Mouse (Mus musculus) CH12.LX (cell line): ENCODE measurements around the gene Fli1. TPM values are rescaled to one million over a fixed set of nuclear protein-coding genes. Genes with fewer than 3 reads are reported as not detected.

ENCODE experiments used
- DNase-seq: peaks from one replicate; pipeline ENCODE4 v3.0.0-alpha.2; 2013; ENCODE audit errors: extremely low read depth
- H3K27ac ChIP-seq: 2 replicates; pipeline ENCODE4 v1.5.1; 2012; ENCODE audit warnings: low read depth, mild to moderate bottlenecking, control low read depth, moderate library complexity; ENCODE audit not compliant: insufficient read depth
- H3K27me3 ChIP-seq: replicated peaks from 2 replicates; pipeline ENCODE3; 2012; ENCODE audit warnings: inconsistent platforms
- H3K36me3 ChIP-seq, 2 experiments: replicated peaks in 1 of 2; 2 replicates each; pipeline versions ENCODE3 to v1.6.1; 2012; ENCODE audit warnings: inconsistent platforms in 1 of 2, low read length in 1 of 2, mild to moderate bottlenecking in 1 of 2, mixed read lengths in 1 of 2, moderate library complexity in 1 of 2; ENCODE audit not compliant: control insufficient read depth in 1 of 2, insufficient read depth in 1 of 2
- H3K4me1 ChIP-seq, 2 experiments: 2 replicates each; pipeline ENCODE4 v1.6.1; 2012; ENCODE audit warnings: inconsistent platforms in 1 of 2, moderate library complexity in 1 of 2; ENCODE audit not compliant: insufficient read depth in 2 of 2, control insufficient read depth in 1 of 2
- H3K4me2 ChIP-seq: 2 replicates; pipeline ENCODE4 v1.6.1; 2012; ENCODE audit warnings: low read depth, mild to moderate bottlenecking, control low read depth; ENCODE audit not compliant: poor library complexity, insufficient read depth, severe bottlenecking
- H3K4me3 ChIP-seq, 3 experiments: fragments of 150-350 bp in 1 of 3; sonication (generic) in 1 of 3; replicated peaks in 1 of 3; 2 replicates each; pipeline versions ENCODE3 to v1.5.1; 2011 to 2012; ENCODE audit warnings: low read depth in 2 of 3, low read length in 2 of 3, mild to moderate bottlenecking in 2 of 3, moderate library complexity in 2 of 3, control low read depth in 1 of 3, improper control_type of control experiment in 1 of 3, inconsistent platforms in 1 of 3, mixed read lengths in 1 of 3; ENCODE audit not compliant: poor library complexity in 1 of 3
- H3K79me2 ChIP-seq: replicated peaks from 2 replicates; pipeline ENCODE4 v1.6.1; 2012; ENCODE audit warnings: mild to moderate bottlenecking, moderate library complexity; ENCODE audit not compliant: control insufficient read depth, poor library complexity, insufficient read depth, severe bottlenecking; ENCODE audit errors: extremely low read depth
- H3K9ac ChIP-seq: 2 replicates; pipeline ENCODE4 v1.6.1; 2012; ENCODE audit warnings: low read depth, mild to moderate bottlenecking, control low read depth, moderate library complexity; ENCODE audit not compliant: insufficient read depth
- H3K9me3 ChIP-seq: replicated peaks from 2 replicates; pipeline ENCODE3; 2012; ENCODE audit warnings: low read length, inconsistent platforms, mixed read lengths
- CHD2 ChIP-seq: IDR thresholded peaks from 2 replicates; pipeline ENCODE4 v1.6.1; 2011; ENCODE audit warnings: low read length, improper control_type of control experiment
- CTCF ChIP-seq, 2 experiments: IDR thresholded peaks in 1 of 2; conservative IDR thresholded peaks in 1 of 2; 2 replicates each; pipeline ENCODE4 v1.5.1; 2011 to 2012; ENCODE audit warnings: low read depth in 2 of 2, low read length in 2 of 2, improper control_type of control experiment in 1 of 2, inconsistent platforms in 1 of 2, mild to moderate bottlenecking in 1 of 2, moderate library complexity in 1 of 2
- ELF1 ChIP-seq: IDR thresholded peaks from 2 replicates; pipeline ENCODE4 v1.6.1; 2014; ENCODE audit warnings: low read depth, mild to moderate bottlenecking, inconsistent platforms, low read length, improper control_type of control experiment
- EP300 ChIP-seq: IDR thresholded peaks from 2 replicates; pipeline ENCODE4 v1.6.1; 2011; ENCODE audit warnings: low read length, improper control_type of control experiment
- ETS1 ChIP-seq: conservative IDR thresholded peaks from 2 replicates; pipeline ENCODE4 v1.6.1; 2012; ENCODE audit warnings: low read depth, mild to moderate bottlenecking, inconsistent platforms, low read length, improper control_type of control experiment, moderate library complexity
- IRF4 ChIP-seq: IDR thresholded peaks from 2 replicates; pipeline ENCODE4 v1.6.1; 2014; ENCODE audit warnings: low read depth, mild to moderate bottlenecking, inconsistent platforms, low read length, improper control_type of control experiment
- MAX ChIP-seq: IDR thresholded peaks from 2 replicates; pipeline ENCODE4 v1.6.1; 2011; ENCODE audit warnings: low read length, improper control_type of control experiment
- NRF1 ChIP-seq: IDR thresholded peaks from 2 replicates; pipeline ENCODE4 v1.6.1; 2014; ENCODE audit warnings: low read depth, mild to moderate bottlenecking, inconsistent platforms, low read length, improper control_type of control experiment, moderate library complexity
- PAX5 ChIP-seq: IDR thresholded peaks from 2 replicates; pipeline ENCODE4 v1.6.1; 2012; ENCODE audit warnings: low read length, inconsistent platforms, mixed read lengths
- POLR2AphosphoS2 ChIP-seq: IDR thresholded peaks from 2 replicates; pipeline ENCODE4 v1.6.1; 2011; ENCODE audit warnings: low read depth, low read length, improper control_type of control experiment
- RAD21 ChIP-seq: IDR thresholded peaks from 2 replicates; pipeline ENCODE4 v1.6.1; 2011; ENCODE audit warnings: low read depth, mild to moderate bottlenecking, low read length, improper control_type of control experiment, moderate library complexity
- SMC3 ChIP-seq: IDR thresholded peaks from 2 replicates; pipeline ENCODE4 v1.6.1; 2011; ENCODE audit warnings: low read depth, low read length, improper control_type of control experiment
- TBP ChIP-seq: conservative IDR thresholded peaks from 2 replicates; pipeline ENCODE4 v1.6.1; 2011; ENCODE audit warnings: low read depth, low read length, improper control_type of control experiment
- UBTF ChIP-seq: IDR thresholded peaks from 2 replicates; pipeline ENCODE4 v1.6.1; 2012; ENCODE audit warnings: low read depth, mild to moderate bottlenecking, inconsistent platforms, low read length, improper control_type of control experiment, moderate library complexity
- USF2 ChIP-seq: conservative IDR thresholded peaks from 2 replicates; pipeline ENCODE4 v1.6.1; 2011; ENCODE audit warnings: low read depth, low read length, improper control_type of control experiment
- ZC3H11A ChIP-seq: IDR thresholded peaks from 2 replicates; pipeline ENCODE4 v1.6.1; 2012; ENCODE audit warnings: low read depth, mild to moderate bottlenecking, inconsistent platforms, low read length, improper control_type of control experiment
- ZKSCAN1 ChIP-seq: IDR thresholded peaks from 2 replicates; pipeline ENCODE4 v1.6.1; 2012; ENCODE audit warnings: low read depth, inconsistent platforms, low read length, improper control_type of control experiment, borderline replicate concordance
- ZMIZ1 ChIP-seq: IDR thresholded peaks from 2 replicates; pipeline ENCODE4 v1.6.1; 2012; ENCODE audit warnings: low read depth, mild to moderate bottlenecking, inconsistent platforms, low read length, improper control_type of control experiment
- dilution Hi-C: fragments of 300-500 bp; cut with MboI; formaldehyde crosslinking; loops from 2 replicates; pipeline ENCODE4 v1.14.3; 2020; ENCODE audit warnings: low sequenced_read_pairs; ENCODE audit not compliant: extremely low pct_unique_long_range_greater_than_20kb, extremely low pct_ligation_motif_present
- in situ Hi-C: fragments of 300-500 bp; cut with MboI; formaldehyde crosslinking; loops from 3 replicates; pipeline ENCODE4 v1.14.3; 2019; ENCODE audit warnings: low sequenced_read_pairs, low pct_ligation_motif_present, low pct_unique_long_range_greater_than_20kb, mixed read lengths
- polyA plus RNA-seq: library from polyadenylated mRNA; unstranded; fragments of >175 nt; gene quantifications from 2 replicates; pipeline ENCODE4 v1.2.1, GENCODE M21; 2012; ENCODE audit warnings: low read depth; ENCODE audit not compliant: insufficient read length
- total RNA-seq, 2 experiments: library from RNA; depleted of rRNA; stranded (reverse); fragments of 300-350 nt in 1 of 2; fragments of >200 nt in 1 of 2; gene quantifications; 2 replicates each; pipeline ENCODE4 v1.2.3; 2012 to 2014

The Fli1 gene
- total and polyA plus RNA-seq, 3 experiments, result 20.3 to 29.3 (median 20.8) TPM

DNA sequence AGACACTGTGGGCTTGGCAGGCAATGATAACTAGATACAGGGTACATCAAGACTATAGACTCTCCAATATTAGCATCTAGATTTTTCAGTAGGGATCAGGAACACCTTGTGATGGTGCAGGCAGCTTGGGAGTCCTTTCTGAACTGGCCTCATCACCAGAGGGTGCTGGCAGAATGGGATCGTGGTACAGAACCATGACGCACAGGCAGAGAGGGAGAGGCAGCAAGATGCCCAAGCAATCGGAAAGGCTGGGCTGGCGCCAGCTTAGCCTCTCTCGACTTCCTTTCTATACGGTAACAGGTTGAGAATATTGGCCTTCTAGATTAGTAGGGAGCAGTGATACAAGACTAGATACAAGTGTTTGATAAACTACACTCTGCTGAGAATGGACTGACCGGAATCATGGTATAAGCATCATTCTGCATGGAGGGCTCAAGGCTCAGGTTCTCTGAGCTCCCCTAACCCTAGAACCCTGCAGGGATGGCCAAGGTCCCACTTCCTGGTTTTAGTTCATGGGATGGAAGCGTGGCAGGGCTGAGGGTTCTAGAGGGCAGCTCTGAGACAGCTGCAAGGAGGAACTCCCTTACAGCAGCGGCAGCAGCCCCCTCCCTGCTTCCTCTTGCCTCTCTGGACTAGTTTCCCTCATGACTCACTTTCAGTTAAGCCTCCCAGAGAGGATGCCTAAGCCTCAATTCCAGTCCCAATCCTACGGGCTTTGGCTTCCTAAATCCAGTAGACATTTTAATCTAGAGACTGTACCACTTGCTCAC lies 67.9 kb downstream of the Fli1 start:
- Histone ChIP-seq H3K9me3 (no peaks in the 10 kb centered on the region), H3K27ac (no peak overlapping the region), H3K4me1 (peaks cover 5 to 82% of the 10 kb centered on the region in 2 experiments; a peak in 2 of 4 replicates), H3K4me3 (no peak overlapping the region), H3K27me3 (no peaks in the 10 kb centered on the region), H3K4me2 (no peak overlapping the region), H3K79me2 (peaks cover 12% of the 10 kb centered on the region), H3K36me3 (peaks cover 56 to 88% of the 10 kb centered on the region in 2 experiments), H3K9ac (no peak overlapping the region)
- in situ Hi-C loops, result no loop called here
- dilution Hi-C loops, result no loop called here
- peak; percentile 27; the same call in 1 of the 2 replicates for TF ChIP-seq ELF1
- TF ChIP-seq TBP, result no peak
- DNase-seq, result peak; percentile 30

DNA sequence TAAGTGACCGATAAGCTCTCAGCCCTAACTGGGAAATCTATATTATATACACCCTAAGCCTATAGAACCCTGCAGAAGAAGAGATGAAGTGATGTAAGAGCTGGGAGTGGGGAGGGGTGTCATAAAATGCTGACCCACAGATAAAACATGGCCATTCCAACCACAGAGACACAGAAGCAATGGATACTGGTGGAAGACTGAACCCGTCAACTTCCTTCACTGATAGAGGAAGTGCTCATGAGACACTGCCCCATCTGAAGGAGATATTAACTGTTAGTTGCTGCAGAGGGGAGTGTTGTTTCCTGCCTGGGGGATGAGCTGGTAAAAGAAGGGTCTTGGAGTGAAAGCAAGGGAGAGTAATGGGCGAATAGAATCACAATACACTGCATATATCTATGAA lies 70.3 kb downstream of the Fli1 start:
- dilution Hi-C loops, result no loop called here
- no peaks in the 10 kb centered on the region for H3K27me3 ChIP-seq
- in situ Hi-C loops, result no loop called here
- H3K27ac ChIP-seq, result no peak overlapping the region
- no peak overlapping the region for H3K4me2 ChIP-seq
- peaks cover 4% of the 10 kb centered on the region for H3K79me2 ChIP-seq
- H3K4me1 ChIP-seq, result peaks cover 2 to 73% of the 10 kb centered on the region in 2 experiments; a peak in 2 of 4 replicates
- no peaks in the 10 kb centered on the region for H3K9me3 ChIP-seq
- H3K36me3 ChIP-seq, result peaks cover 67 to 98% of the 10 kb centered on the region in 2 experiments
- no peak for DNase-seq
- H3K4me3 ChIP-seq, result no peak overlapping the region
- no peak for TF ChIP-seq EP300
- no peak for TF ChIP-seq UBTF
- no peak for TF ChIP-seq NRF1
- no peak for TF ChIP-seq SMC3
- TF ChIP-seq ZMIZ1, result no peak
- TF ChIP-seq MAX, result no peak
- no peak for TF ChIP-seq PAX5
- H3K9ac ChIP-seq, result no peak overlapping the region

DNA sequence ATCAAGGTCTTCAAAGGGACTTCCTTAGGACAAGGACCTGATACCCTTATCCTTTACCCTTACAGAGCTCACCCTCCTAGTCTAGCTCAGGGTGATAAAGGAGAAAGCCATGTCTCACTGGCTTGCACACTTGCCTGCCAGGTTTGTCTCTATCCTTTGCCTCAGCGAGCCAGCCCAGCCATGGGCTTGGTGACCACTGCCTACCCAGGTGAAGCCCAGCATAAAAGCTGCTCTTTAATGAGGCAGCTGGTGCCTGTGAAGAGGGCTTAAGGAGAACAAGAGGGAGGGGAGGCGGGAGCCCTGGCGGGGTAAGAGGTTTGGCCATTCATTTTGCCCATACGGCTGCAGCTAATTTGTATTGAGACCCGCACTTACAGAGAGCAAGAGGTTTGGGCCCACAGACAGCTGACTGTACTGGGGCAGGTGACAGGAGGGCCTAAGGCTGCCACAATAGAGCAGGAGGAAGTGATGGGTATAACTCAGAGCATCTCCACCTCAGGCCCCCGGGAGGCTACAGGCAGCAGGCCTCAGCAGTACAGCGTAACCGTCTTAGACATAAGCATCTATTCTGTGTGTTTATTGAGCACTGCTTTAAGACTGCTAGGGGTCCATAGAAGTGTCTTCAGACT lies 73.4 kb downstream of the Fli1 start:
- peaks cover 67 to 98% of the 10 kb centered on the region in 2 experiments for H3K36me3 ChIP-seq
- in situ Hi-C loops, result no loop called here
- H3K27me3 ChIP-seq, result no peaks in the 10 kb centered on the region
- H3K79me2 ChIP-seq, result peaks cover 4% of the 10 kb centered on the region
- DNase-seq, result no peak
- H3K9ac ChIP-seq, result no peak overlapping the region
- TF ChIP-seq RAD21 (no peak), CHD2 (no peak), ZMIZ1 (no peak), TBP (no peak), ZKSCAN1 (no peak), IRF4 (no peak), ZC3H11A (no peak), PAX5 (no peak), USF2 (no peak), CTCF (conservative IDR thresholded peaks at IDR 0.05 in 1 of 2, IDR thresholded peaks at IDR 0.05 in 1 of 2; ENCODE audit: low read depth in 2 of 2, low read length in 2 of 2) (no peak), ETS1 (no peak), POLR2AphosphoS2 (no peak), MAX (no peak), NRF1 (no peak)
- no peak overlapping the region for H3K4me2 ChIP-seq
- peaks cover 0 to 46% of the 10 kb centered on the region in 2 experiments; a peak in 2 of 4 replicates for H3K4me1 ChIP-seq
- no peak overlapping the region for H3K27ac ChIP-seq
- no peaks in the 10 kb centered on the region for H3K9me3 ChIP-seq
- dilution Hi-C loops, result no loop called here
- H3K4me3 ChIP-seq, result no peak overlapping the region
